Mouse (Mus musculus): Measurements from ENCODE around the gene Morc1. TPM values are rescaled to one million over a fixed set of nuclear protein-coding genes. Genes with fewer than 3 reads are reported as not detected.

Morc1 gene
- polyA plus RNA-seq, 1 experiment = not detected

GRCm38 (mm10) chr16:48672664-48673063 is 241.6 kb downstream of the Morc1 start:
- no peak overlapping the region for H3K27ac ChIP-seq (ENCODE audit: insufficient read depth, low read length)
- no peak overlapping the region for H3K4me3 ChIP-seq (ENCODE audit: insufficient read depth, low read length)
- no peaks in the 10 kb centered on the region; the same call in 1 of the 2 replicates for H3K4me1 ChIP-seq (ENCODE audit: control insufficient read depth, insufficient read depth, low read length)
- TF ChIP-seq POLR2A (IDR thresholded peaks at IDR 0.05; ENCODE audit: low read depth, low read length) (no peak), CTCF (IDR thresholded peaks at IDR 0.05; ENCODE audit: borderline replicate concordance, insufficient read depth, low read length) (no peak)

- TF ChIP-seq POLR2A (IDR thresholded peaks at IDR 0.05; ENCODE audit: low read depth, low read length) (no peak), CTCF (IDR thresholded peaks at IDR 0.05; ENCODE audit: borderline replicate concordance, insufficient read depth, low read length) (peak; percentile 94)
- H3K27ac ChIP-seq (ENCODE audit: insufficient read depth, low read length) = no peak overlapping the region
- no peak overlapping the region for H3K4me3 ChIP-seq (ENCODE audit: insufficient read depth, low read length)
- no peaks in the 10 kb centered on the region; the same call in 1 of the 2 replicates for H3K4me1 ChIP-seq (ENCODE audit: control insufficient read depth, insufficient read depth, low read length)
Observed at GRCm38 (mm10) chr16:48675607-48676006, 244.6 kb downstream of the Morc1 start.

- TF ChIP-seq CTCF (IDR thresholded peaks at IDR 0.05; ENCODE audit: borderline replicate concordance, insufficient read depth, low read length) = no peak
- TF ChIP-seq POLR2A (IDR thresholded peaks at IDR 0.05; ENCODE audit: low read depth, low read length) = no peak
- no peak overlapping the region for H3K27ac ChIP-seq (ENCODE audit: insufficient read depth, low read length)
- H3K4me1 ChIP-seq (ENCODE audit: control insufficient read depth, insufficient read depth, low read length) = no peaks in the 10 kb centered on the region; the same call in 1 of the 2 replicates
- no peak overlapping the region for H3K4me3 ChIP-seq (ENCODE audit: insufficient read depth, low read length)
Observed at GRCm38 (mm10) chr16:48676205-48676604, 245.2 kb downstream of the Morc1 start.

- no peak overlapping the region for H3K27ac ChIP-seq (ENCODE audit: insufficient read depth, low read length)
- no peaks in the 10 kb centered on the region; the same call in 1 of the 2 replicates for H3K4me1 ChIP-seq (ENCODE audit: control insufficient read depth, insufficient read depth, low read length)
- no peak for TF ChIP-seq POLR2A (IDR thresholded peaks at IDR 0.05; ENCODE audit: low read depth, low read length)
- TF ChIP-seq CTCF (IDR thresholded peaks at IDR 0.05; ENCODE audit: borderline replicate concordance, insufficient read depth, low read length) = no peak
- H3K4me3 ChIP-seq (ENCODE audit: insufficient read depth, low read length) = no peak overlapping the region
Observed at GRCm38 (mm10) chr16:48677381-48677780, 246.3 kb downstream of the Morc1 start.

GRCm38 (mm10) chr16:48678029-48678428 is 247.0 kb downstream of the Morc1 start:
- Histone ChIP-seq H3K27ac (ENCODE audit: insufficient read depth, low read length) (no peak overlapping the region), H3K4me3 (ENCODE audit: insufficient read depth, low read length) (no peak overlapping the region), H3K4me1 (ENCODE audit: control insufficient read depth, insufficient read depth, low read length) (no peaks in the 10 kb centered on the region; the same call in 1 of the 2 replicates)
- TF ChIP-seq CTCF (IDR thresholded peaks at IDR 0.05; ENCODE audit: borderline replicate concordance, insufficient read depth, low read length) (no peak), POLR2A (IDR thresholded peaks at IDR 0.05; ENCODE audit: low read depth, low read length) (no peak)

Other genes with a start within 250 kb of the Morc1 start
- gene Dppa4, start 147.5 kb upstream of the Morc1 start, polyA plus RNA-seq (2011; ENCODE audit: insufficient read length, low read depth, missing spikeins) = not detected in 2 replicates
- gene Dppa2, start 127.3 kb upstream of the Morc1 start, polyA plus RNA-seq (2011; ENCODE audit: insufficient read length, low read depth, missing spikeins) = not detected in 2 replicates
- gene Gm5485, start 18.8 kb upstream of the Morc1 start, polyA plus RNA-seq (2011; ENCODE audit: insufficient read length, low read depth, missing spikeins) = not detected in 2 replicates

Measured in embryonic fibroblast, embryonic 13.5 days (primary cell).